Mouse (Mus musculus): ENCODE results near the gene Mier3. TPM values are rescaled to one million over a fixed set of nuclear protein-coding genes. Genes with fewer than 3 reads are reported as not detected.

Gene Mier3
- total RNA-seq, 2 experiments from 2014 or later = 30.1 to 30.8 TPM

DNA sequence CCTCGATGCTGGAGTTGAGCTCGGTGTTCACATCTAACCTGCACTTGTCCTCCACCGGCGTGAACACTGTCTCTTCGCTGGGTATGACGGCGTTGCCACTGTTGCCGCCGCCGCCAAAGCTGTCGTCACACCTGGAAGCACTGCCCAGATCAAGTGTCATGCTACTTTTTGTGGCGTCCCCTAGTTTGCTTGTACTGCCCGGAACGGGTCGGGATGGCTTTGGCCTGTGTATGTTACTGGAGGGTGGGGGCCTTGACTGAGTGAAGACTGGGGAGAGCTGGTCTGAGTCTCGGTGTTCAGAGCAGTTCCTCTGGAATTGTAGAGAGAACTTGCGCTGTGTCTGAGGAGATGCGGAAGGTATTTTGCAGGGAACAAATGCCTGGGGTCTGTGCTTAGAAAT is 74.6 kb downstream of the Mier3 start:
- DNase-seq (ENCODE audit: extremely low spot score in 1 of 2, low spot score in 2 of 2) = no peak
- intact Hi-C loops (cut with DNase I) = no loop called here

GRCm38 (mm10) chr13:111755937-111756336 is 75.2 kb downstream of the Mier3 start:
- intact Hi-C loops (cut with DNase I) = no loop called here
- no peak for DNase-seq (ENCODE audit: extremely low spot score in 1 of 2, low spot score in 2 of 2)

DNA sequence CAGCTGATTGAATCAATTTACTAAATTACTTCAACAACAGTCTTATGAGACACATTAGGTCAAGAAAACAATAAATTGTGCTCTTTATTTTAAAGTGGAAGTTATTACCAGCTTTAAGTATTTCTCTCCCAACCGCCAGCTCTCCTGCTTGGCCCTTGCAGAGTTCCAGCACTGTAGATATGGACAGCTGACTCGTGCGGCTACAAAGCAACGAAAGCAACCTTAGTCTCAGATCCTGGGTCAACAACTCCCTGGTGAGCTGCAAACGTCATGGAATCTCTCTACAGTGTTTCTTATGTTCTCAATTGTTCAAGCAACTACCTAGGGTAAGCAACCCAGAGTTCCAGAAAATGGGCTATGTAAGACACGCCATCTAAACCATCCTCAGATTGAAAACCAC is 76.2 kb downstream of the Mier3 start:
- intact Hi-C loops (cut with DNase I) = no loop called here
- no peak for DNase-seq (ENCODE audit: extremely low spot score in 1 of 2, low spot score in 2 of 2)

GRCm38 (mm10) chr13:111762526-111762925 is 81.7 kb downstream of the Mier3 start:
- intact Hi-C loops (cut with DNase I) = no loop called here
- DNase-seq (ENCODE audit: extremely low spot score in 1 of 2, low spot score in 2 of 2) = no peak

Other genes with a start within 250 kb of the Mier3 start
- 10 to 100 TPM; 76.8 to 82.3 TPM for gene Gpbp1, start 190.9 kb upstream of the Mier3 start, total RNA-seq (2021)
- gene Gm49496, start 131.0 kb upstream of the Mier3 start, total RNA-seq (2021) = not detected
- gene Gm10198, start 88.2 kb upstream of the Mier3 start, total RNA-seq (2021) = not detected
- 10 to 100 TPM; 11.0 to 12.0 TPM for gene Map3k1, start 128.0 kb downstream of the Mier3 start, total RNA-seq (2021)

Measured in left cerebral cortex, postnatal 10 days (tissue).